Mouse (Mus musculus): ENCODE results near the gene Sned1.

DNA sequence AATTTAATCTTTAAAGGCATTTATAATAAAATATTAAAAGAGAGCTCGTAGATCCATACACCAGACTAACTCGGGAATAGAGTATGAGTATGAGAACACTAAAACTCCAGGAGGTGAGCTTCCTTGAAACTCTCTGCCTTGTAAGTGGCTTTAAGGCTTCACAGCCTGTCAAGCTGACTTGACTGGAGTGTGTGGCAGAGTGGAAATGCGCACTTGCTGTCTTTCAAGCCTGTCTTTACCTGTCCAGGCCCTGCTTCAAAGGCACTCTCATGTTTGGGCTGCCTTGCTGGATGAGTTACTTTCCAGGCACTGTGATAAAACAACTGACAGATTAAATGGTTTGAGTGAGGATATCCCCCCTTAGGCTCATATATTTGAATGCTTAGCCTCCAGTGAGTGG lies 37.7 kb upstream of the Sned1 start:
- TF ChIP-seq CTCF (IDR thresholded peaks at IDR 0.05; ENCODE audit: borderline replicate concordance, insufficient read depth, low read length) (no peak), POLR2A (IDR thresholded peaks at IDR 0.05; ENCODE audit: low read depth, low read length) (no peak)
